In the genomic region with DNA sequence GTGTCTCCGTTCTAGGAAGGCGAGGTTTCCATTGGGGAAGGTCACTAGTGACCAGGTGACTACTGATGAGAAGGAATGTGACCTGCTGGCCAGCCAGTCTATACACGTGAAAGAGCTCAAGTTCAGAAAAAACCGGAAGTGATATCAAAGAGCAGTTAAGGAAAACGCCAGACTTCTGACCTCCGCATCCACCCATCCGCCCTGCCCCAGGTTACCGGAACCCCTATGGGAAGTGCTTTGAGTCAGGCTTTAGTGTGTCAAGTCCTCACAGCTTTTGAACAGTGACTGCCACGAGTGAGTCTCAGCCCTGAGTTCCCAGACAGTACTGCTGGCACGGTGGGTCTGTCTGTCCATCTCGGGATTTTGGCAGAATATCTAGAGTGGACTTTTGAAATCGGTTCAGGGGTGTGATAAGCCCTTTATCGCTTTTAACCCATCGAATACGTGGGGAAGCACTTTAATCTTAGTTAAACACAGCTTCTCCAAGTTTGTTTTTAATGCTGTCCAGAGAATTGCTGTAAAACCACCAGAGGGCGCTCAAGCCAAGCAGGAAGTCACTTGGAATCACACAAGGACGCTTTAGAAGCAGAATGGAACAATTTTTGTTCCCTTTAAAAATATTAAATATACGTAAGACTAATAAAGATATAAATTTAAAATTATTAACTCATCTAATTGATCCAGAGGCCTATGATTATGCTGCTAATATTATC, we compare ENCODE assay signal across 8 mouse cellular contexts. TPM values are rescaled to one million over a fixed set of nuclear protein-coding genes. Genes with fewer than 3 reads are reported as not detected.
A peak's percentile ranks its signal among the peaks of the same experiment; 100 is the strongest.
DNase-seq lines count a peak whose midpoint lies in the region; ATAC-seq and TF ChIP-seq lines count a peak whose summit lies in the region.

No protein-coding gene starts in this region.

- no peak for TF ChIP-seq EP300 in stomach, postnatal 0 days (optimal IDR thresholded peaks at IDR 0.05)

- H3K27ac ChIP-seq in bone marrow, adult 2 months (ENCODE audit: control insufficient read depth, insufficient read depth, low read depth, low read length, poor library complexity), result peak overlapping the region; percentile 25; the same call in 1 of the 2 replicates
- H3K27ac ChIP-seq in limb, embryonic 10.5 days, result peak overlapping the region; percentile 72
- no peak overlapping the region for H3K27ac ChIP-seq in midbrain, embryonic 14.5 days (replicated peaks; ENCODE audit: low read depth, low read length)
- H3K27ac ChIP-seq in stomach, postnatal 0 days (replicated peaks), result 0 out of 2 replicates have a peak overlapping the region, but pooled peaks have one; percentile 40

- peaks cover 41% of the 10 kb centered on the region for H3K36me3 ChIP-seq in limb, embryonic 10.5 days
- H3K36me3 ChIP-seq in midbrain, embryonic 14.5 days (ENCODE audit: control insufficient read depth, insufficient read depth, low read length), result peaks cover 18% of the 10 kb centered on the region
- H3K36me3 ChIP-seq in stomach, postnatal 0 days (ENCODE audit: control insufficient read depth, insufficient read depth, low read length), result peaks cover 4% of the 10 kb centered on the region; the same call in 1 of the 2 replicates

- peak; percentile 43 for DNase-seq in kidney, adult 18-20 months
- no peak for DNase-seq in kidney, adult 11 months
- DNase-seq in limb, embryonic 10.5 days (ENCODE audit: low spot score), result peak; percentile 85
- DNase-seq in midbrain, embryonic 14.5 days, result peak; percentile 87
- DNase-seq in stomach, postnatal 0 days (ENCODE audit: low spot score), result peak; percentile 75

- H3K27me3 ChIP-seq in limb, embryonic 10.5 days (ENCODE audit: low read depth, poor library complexity, severe bottlenecking), result no peaks in the 10 kb centered on the region
- H3K27me3 ChIP-seq in midbrain, embryonic 14.5 days (ENCODE audit: control insufficient read depth, insufficient read depth, low read length), result no peaks in the 10 kb centered on the region
- H3K27me3 ChIP-seq in stomach, postnatal 0 days (ENCODE audit: control insufficient read depth, insufficient read depth, low read length), result no peaks in the 10 kb centered on the region

- no peak overlapping the region for H3K4me2 ChIP-seq in midbrain, embryonic 14.5 days (ENCODE audit: low read length)
- H3K4me2 ChIP-seq in stomach, postnatal 0 days (replicated peaks; ENCODE audit: low read depth), result peak overlapping the region; percentile 40

- H3K9ac ChIP-seq in midbrain, embryonic 14.5 days (replicated peaks; ENCODE audit: low read length), result no peak overlapping the region
- 0 out of 2 replicates have a peak overlapping the region, but pooled peaks have one; percentile 38 for H3K9ac ChIP-seq in stomach, postnatal 0 days (ENCODE audit: low read length)

- peak; percentile 75 for ATAC-seq in frontal cortex, adult (ENCODE audit: low TSS enrichment)
- peak; percentile 54 for ATAC-seq in inflammation-experienced regulatory T-cells, adult 6 months
- no peak for ATAC-seq in midbrain, embryonic 14.5 days (ENCODE audit: low FRiP score, low TSS enrichment)
- peak; percentile 62 for ATAC-seq in stomach, postnatal 0 days (ENCODE audit: low FRiP score, low TSS enrichment)

- TF ChIP-seq CTCF in bone marrow, adult 2 months (IDR thresholded peaks at IDR 0.05; ENCODE audit: control insufficient read depth, insufficient read depth, low read length), result no peak
- TF ChIP-seq CTCF in stomach, postnatal 0 days (IDR thresholded peaks at IDR 0.05; ENCODE audit: low read depth), result peak; percentile 89

- 33% methylated on average over 18 of the region's 18 CpGs for WGBS in bone marrow, adult 2 months
- WGBS in limb, embryonic 10.5 days, result 30% methylated on average over 18 of the region's 18 CpGs
- 35% methylated on average over 18 of the region's 18 CpGs for WGBS in midbrain, embryonic 14.5 days
- WGBS in stomach, postnatal 0 days, result 30% methylated on average over 18 of the region's 18 CpGs

- TF ChIP-seq POLR2A in bone marrow, adult 2 months (IDR thresholded peaks at IDR 0.05; ENCODE audit: borderline replicate concordance, control insufficient read depth, low read depth, low read length), result no peak

- H3K4me1 ChIP-seq in bone marrow, adult 2 months (ENCODE audit: control insufficient read depth, insufficient read depth, low read length), result no peaks in the 10 kb centered on the region
- peaks cover 35% of the 10 kb centered on the region for H3K4me1 ChIP-seq in limb, embryonic 10.5 days
- no peaks in the 10 kb centered on the region for H3K4me1 ChIP-seq in midbrain, embryonic 14.5 days (ENCODE audit: control insufficient read depth, insufficient read depth, low read length)
- H3K4me1 ChIP-seq in stomach, postnatal 0 days (replicated peaks; ENCODE audit: control insufficient read depth, insufficient read depth), result no peaks in the 10 kb centered on the region

- H3K9me3 ChIP-seq in limb, embryonic 10.5 days (replicated peaks), result no peaks in the 10 kb centered on the region
- no peaks in the 10 kb centered on the region for H3K9me3 ChIP-seq in midbrain, embryonic 14.5 days (ENCODE audit: control insufficient read depth, low read length)
- no peaks in the 10 kb centered on the region for H3K9me3 ChIP-seq in stomach, postnatal 0 days (ENCODE audit: control insufficient read depth, low read length)

- peak overlapping the region; percentile 44 for H3K4me3 ChIP-seq in bone marrow, adult 2 months (replicated peaks; ENCODE audit: control insufficient read depth, low read depth, low read length)
- no peak overlapping the region for H3K4me3 ChIP-seq in limb, embryonic 10.5 days
- no peak overlapping the region for H3K4me3 ChIP-seq in midbrain, embryonic 14.5 days (replicated peaks; ENCODE audit: low read depth, low read length)
- no peak overlapping the region for H3K4me3 ChIP-seq in stomach, postnatal 0 days (ENCODE audit: low read depth, low read length)

RNA-seq across cellular contexts. Expression of a gene that starts 6.9 kb away (rescaled TPM):
- polyA plus RNA-seq in bone marrow, adult 2 months (2011; ENCODE audit: insufficient read depth, insufficient read length, low replicate concordance, missing spikeins), result 15.0 and 45.4 TPM in 2 replicates
- 10 to 100 TPM; 69.8 to 87.7 (median 80.8) TPM for polyA plus RNA-seq in inflammation-experienced regulatory T-cells, adult 6 months (2017; shearing (Covaris generic))
- 61.6 and 70.2 TPM in 2 replicates for polyA plus RNA-seq in limb, embryonic 10.5 days (2016; fragmentation: Nextera tagmentation; extraction: Ambion mirVana)
- 39.6 and 40.7 TPM in 2 replicates for polyA plus RNA-seq in midbrain, embryonic 14.5 days (2014; fragmentation: Nextera tagmentation; extraction: Ambion mirVana)
- polyA plus RNA-seq in stomach, postnatal 0 days (2015; fragmentation: Nextera tagmentation; extraction: Ambion mirVana), result 46.6 and 47.5 TPM in 2 replicates

RNA-seq across cellular contexts. Expression of a gene that starts 31.9 kb away (rescaled TPM):
- polyA plus RNA-seq in bone marrow, adult 2 months (2011; ENCODE audit: insufficient read depth, insufficient read length, low replicate concordance, missing spikeins), result 4.1 and 14.3 TPM in 2 replicates
- 1 to 10 TPM in 1 of 3 experiments, under 1 TPM in 2; 0.54 to 2.1 (median 0.65) TPM for polyA plus RNA-seq in inflammation-experienced regulatory T-cells, adult 6 months (2017; shearing (Covaris generic))
- 0.55 and 0.78 TPM in 2 replicates for polyA plus RNA-seq in limb, embryonic 10.5 days (2016; fragmentation: Nextera tagmentation; extraction: Ambion mirVana)
- polyA plus RNA-seq in midbrain, embryonic 14.5 days (2014; fragmentation: Nextera tagmentation; extraction: Ambion mirVana), result 0.13 and 0.45 TPM in 2 replicates
- polyA plus RNA-seq in stomach, postnatal 0 days (2015; fragmentation: Nextera tagmentation; extraction: Ambion mirVana), result 0.74 and 0.75 TPM in 2 replicates

RNA-seq across cellular contexts. Expression of a gene that starts 32.4 kb away (rescaled TPM):
- polyA plus RNA-seq in bone marrow, adult 2 months (2011; ENCODE audit: insufficient read depth, insufficient read length, low replicate concordance, missing spikeins), result 64.9 and 68.2 TPM in 2 replicates
- 100 to 1,000 TPM; 122 to 164 (median 132) TPM for polyA plus RNA-seq in inflammation-experienced regulatory T-cells, adult 6 months (2017; shearing (Covaris generic))
- polyA plus RNA-seq in limb, embryonic 10.5 days (2016; fragmentation: Nextera tagmentation; extraction: Ambion mirVana), result 74.3 and 77.6 TPM in 2 replicates
- polyA plus RNA-seq in midbrain, embryonic 14.5 days (2014; fragmentation: Nextera tagmentation; extraction: Ambion mirVana), result 104 and 107 TPM in 2 replicates
- polyA plus RNA-seq in stomach, postnatal 0 days (2015; fragmentation: Nextera tagmentation; extraction: Ambion mirVana), result 178 and 181 TPM in 2 replicates
